Mouse (Mus musculus) spleen, postnatal 36 days (tissue): Measurements from ENCODE around the gene Mmaa.

Source experiments
- DNase-seq, 2 experiments: peaks; one replicate each; pipeline ENCODE4 v3.0.0; 2022; ENCODE audit warnings: low spot score in 2 of 2, mixed read lengths in 1 of 2

Mmaa gene

DNA sequence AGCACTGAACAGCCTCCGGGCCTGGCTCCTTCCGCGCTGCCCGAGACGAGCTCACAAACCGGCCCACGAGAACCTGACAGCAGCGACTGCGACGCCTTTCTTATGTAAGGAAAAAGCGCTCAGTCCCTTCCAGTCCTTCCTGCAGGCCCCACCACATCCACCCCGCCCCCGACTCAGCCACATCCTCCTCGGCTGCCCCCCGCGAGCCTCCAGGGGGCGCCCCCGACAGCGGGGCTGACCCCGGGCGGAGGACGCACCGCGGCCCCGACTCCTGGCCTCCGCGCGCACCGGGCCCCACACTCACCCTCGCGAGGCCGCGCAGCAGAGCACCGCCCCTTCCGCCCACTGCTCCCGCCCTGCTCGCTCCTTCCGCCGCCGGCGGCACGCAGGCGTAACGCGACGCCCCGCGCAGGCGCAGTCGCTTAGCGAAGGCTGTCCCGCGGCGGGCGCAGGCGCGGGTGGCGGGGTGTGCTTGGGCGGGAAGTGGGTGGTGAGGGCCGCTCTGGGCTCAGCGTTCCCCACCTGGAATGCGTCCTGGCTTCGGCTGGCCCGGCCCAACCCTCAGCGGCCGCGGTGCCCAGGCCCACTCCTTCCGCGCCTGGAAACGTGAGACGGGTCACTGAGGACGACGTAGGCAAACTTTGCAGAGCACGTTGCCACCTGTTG is at the start of gene Mmaa:
Mmaa (minus strand) TSS at position 328 of the 666 bp plus-strand sequence.
- peak; percentile 97 to 98 for DNase-seq

GRCm38 (mm10) chr8:79341236-79341635 is 46.5 kb upstream of the Mmaa start:
- DNase-seq, result no peak

DNA sequence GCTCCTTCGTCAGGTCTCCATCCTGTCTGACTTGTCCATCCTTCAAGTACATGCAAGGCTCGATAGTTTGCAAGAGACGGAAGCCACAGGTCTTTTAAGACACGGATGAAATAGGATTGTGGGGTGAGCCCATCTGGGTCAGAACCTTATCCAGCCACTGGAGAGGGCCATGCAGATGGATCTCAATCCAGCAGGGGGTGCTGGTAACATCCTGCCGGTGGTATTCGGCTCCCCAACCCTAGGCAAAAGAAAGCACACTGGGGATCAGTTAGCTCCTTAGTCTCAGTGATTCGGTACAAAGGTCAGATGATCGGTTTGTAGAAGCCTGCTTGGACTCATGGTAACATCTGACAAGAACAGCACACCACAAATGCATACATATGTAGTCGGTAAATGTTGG is 44.8 kb upstream of the Mmaa start:
- peak in 1 of 2 experiments; percentile 13 for DNase-seq

DNA sequence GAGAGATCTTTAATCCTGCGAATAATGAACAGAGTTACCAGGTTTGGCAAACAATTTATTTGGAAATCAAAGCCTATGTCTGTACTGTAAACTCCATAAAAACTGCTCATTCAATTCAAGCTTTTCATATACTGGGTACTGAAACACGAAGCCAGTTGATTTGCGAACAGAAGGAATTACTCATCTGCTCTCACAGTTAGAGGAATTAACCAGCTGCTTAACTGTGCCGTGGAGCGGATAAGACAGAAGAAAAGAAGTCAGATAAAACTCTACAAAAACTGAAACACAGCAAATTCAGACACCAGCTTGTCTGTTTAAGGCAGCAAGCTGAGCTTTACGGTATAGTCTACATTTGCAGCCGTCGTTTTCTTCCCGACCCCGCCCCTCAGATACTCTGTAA is 43.9 kb upstream of the Mmaa start:
- DNase-seq, result no peak

GRCm38 (mm10) chr8:79332109-79332900 is 37.6 kb upstream of the Mmaa start:
- DNase-seq, result no peak

- no peak for DNase-seq
Measured at GRCm38 (mm10) chr8:79331571-79331970, 36.8 kb upstream of the Mmaa start.

GRCm38 (mm10) chr8:79331017-79331416 is 36.3 kb upstream of the Mmaa start:
- DNase-seq, result no peak

DNA sequence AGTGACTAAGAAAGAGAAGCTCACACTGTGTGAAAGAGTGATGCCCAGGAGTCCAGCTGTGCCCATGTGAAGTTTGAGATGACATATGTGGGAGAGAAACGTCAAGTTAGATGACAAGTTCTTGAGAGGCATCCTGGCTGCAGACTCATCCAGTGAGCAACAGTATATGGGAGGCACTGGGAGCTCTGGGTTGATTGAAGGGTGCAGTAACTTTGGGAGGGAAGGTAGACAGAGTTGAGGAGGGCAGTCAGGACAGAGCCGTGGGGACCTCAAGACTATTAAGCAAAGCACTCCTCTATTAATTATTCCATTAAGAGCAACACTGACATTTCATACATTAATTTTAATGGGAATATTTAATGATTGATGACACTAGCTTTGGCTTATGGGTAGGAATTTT is 35.0 kb upstream of the Mmaa start:
- no peak for DNase-seq

DNA sequence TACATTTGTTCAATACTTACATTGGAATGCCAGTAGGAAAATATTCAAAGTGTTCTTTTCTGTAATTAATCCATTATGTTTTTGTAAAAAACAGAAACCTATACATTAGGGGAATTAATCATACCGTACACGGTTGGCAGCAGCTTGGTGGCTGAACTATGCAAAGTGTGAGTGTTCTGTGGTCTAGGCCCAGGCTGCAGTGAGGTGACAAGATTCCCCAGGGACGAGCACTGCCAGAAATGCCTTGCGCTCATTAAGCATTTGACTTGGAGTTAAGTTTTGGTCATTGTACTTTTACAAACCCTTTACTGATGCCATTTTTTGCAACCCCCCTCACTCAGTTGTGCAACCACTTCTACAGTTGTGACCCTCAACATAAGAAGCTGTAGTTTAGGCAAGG is 34.4 kb upstream of the Mmaa start:
- peak; percentile 55 to 56 for DNase-seq

DNA sequence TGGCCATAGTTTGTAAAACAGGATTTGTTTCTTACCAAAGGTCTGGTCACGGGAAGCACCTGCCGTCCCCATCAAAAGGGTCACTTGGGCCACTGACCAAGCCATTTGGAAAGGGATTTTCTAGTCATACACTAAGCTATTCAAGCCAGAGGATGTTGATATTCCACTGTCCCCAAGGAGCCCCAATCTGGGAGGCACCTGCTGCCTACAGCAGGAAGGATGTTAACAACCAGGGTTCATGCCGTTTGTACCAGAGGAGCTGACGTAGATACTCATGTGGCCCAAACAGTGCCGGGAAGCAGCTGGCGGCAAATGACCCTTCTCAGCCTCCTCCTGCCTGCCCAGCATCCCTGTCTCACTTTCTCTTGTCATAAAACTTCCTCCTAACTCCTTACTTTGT is 30.8 kb upstream of the Mmaa start:
- DNase-seq, result no peak

DNA sequence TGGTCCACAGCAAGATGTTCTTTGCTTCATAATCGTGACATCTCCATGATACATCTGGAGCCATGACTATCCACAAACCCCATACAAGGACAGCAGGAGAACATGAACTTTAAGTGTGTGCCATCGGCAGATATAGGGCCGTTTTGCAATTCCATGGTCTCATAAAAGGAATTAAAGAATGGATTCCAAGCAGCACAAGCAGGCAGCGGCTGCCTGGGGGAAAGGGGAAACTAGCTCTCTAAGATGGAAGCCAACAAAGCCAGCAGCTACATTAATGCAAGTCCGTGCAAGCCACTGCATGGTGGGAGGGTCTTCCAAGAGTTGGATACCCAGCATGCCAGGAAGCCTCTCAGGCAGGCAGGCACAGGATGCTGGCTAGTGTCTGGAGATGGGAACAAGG is 30.2 kb upstream of the Mmaa start:
- no peak for DNase-seq

- no peak for DNase-seq
Measured at GRCm38 (mm10) chr8:79324036-79324435, 29.3 kb upstream of the Mmaa start.

GRCm38 (mm10) chr8:79323121-79323520 is 28.4 kb upstream of the Mmaa start:
- DNase-seq, result no peak

- no peak for DNase-seq
Measured at GRCm38 (mm10) chr8:79310801-79311200, 16.1 kb upstream of the Mmaa start.

DNA sequence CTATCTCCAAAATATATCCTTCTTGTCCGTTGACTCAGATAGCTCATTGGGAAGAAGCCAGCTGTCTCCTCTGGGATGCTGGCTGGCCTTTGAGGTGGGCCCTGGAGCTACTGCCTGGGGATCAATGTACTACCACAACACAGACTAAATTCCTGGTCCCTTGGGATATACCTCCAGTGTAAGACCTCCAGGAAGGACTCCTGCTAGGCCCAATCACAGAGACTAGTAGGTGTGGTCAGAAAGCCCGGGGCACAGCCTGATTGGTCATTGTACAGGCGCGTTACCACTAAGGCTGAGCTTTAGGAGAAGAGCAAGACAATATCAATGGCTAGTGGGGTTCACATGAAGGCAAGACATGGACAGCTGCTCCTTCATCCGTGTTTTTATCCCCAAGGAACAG is 11.2 kb upstream of the Mmaa start:
- DNase-seq, result no peak

DNA sequence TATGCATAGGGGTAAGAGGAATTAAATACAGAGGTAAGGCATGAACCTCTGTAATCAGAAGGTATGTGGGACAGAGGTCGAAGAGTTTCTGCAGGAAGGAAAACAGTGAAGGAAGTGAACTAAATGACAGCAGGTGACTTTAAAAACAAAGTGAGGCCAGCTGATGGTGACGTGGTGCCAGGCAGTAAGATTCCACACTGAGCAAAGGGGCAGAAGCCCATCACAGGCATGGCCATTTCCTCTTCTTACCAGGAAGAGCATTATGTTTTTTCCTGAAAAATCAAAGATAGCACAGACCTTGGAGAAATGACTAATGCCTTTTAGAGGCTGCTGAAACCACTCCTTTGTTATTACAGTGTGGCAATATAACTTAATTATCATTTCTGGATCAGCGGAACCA is 6.8 kb upstream of the Mmaa start:
- DNase-seq, result no peak

GRCm38 (mm10) chr8:79299704-79300103 is 5.0 kb upstream of the Mmaa start:
- peak in 1 of 2 experiments; percentile 21 for DNase-seq

DNA sequence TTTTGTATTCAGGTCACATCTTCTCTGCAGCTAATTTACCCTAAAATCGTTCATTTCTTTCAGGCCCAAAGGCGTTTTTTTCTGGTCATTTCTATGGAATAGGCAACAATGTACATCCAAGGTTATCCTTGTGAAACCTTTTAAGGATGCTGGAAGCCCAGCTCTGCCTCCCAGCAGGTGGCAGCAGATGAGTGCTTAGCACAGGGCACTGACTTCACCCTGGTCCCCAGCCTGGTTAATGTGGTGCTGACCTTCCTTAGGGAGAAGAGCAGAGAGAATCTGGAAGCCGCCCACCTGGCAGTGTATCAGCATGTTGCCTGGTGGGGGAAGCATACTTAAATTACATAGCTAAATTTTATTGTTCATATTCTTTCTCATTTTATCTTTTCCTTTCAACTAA is 3.0 kb upstream of the Mmaa start:
- DNase-seq, result peak in 1 of 2 experiments; percentile 36

- no peak for DNase-seq
Measured at GRCm38 (mm10) chr8:79295276-79296105, 754 bp upstream of the Mmaa start.

- no peak for DNase-seq
Measured at GRCm38 (mm10) chr8:79293841-79294240, 896 bp downstream of the Mmaa start.

GRCm38 (mm10) chr8:79292712-79293264 is 1.9 kb downstream of the Mmaa start:
- DNase-seq, result no peak

- peak in 1 of 2 experiments; percentile 4 for DNase-seq
Measured at GRCm38 (mm10) chr8:79289592-79289991, 5.1 kb downstream of the Mmaa start.
